Mouse (Mus musculus) liver, embryonic 11.5 days (tissue): ENCODE data around the gene Ralgps1. TPM values are rescaled to one million over a fixed set of nuclear protein-coding genes. Genes with fewer than 3 reads are reported as not detected.

Experiments used
- ATAC-seq: fragments of 200-750 bp; cut with Nextera tagmentation; replicated peaks from 2 replicates; pipeline ENCODE4 v1.8.0; 2017; ENCODE audit warnings: moderate number of reproducible peaks, mild to moderate bottlenecking, moderate TSS enrichment, moderate library complexity; ENCODE audit not compliant: low FRiP score
- DNase-seq: peaks from one replicate; pipeline ENCODE4 v3.0.0-alpha.2; 2017; ENCODE audit warnings: low spot score
- H3K27ac ChIP-seq: fragments of 300-500 bp; sonication (generic); 2 replicates; pipeline ENCODE4 v1.5.1; 2014; ENCODE audit warnings: mild to moderate bottlenecking, low read depth, low read length, control low read depth
- H3K27me3 ChIP-seq: fragments of 300-500 bp; sonication (generic); replicated peaks from 2 replicates; pipeline ENCODE4 v1.6.1; 2014; ENCODE audit warnings: low read length, mixed read lengths; ENCODE audit not compliant: control insufficient read depth, insufficient read depth
- H3K36me3 ChIP-seq: fragments of 300-500 bp; sonication (generic); 2 replicates; pipeline ENCODE4 v1.6.1; 2014; ENCODE audit warnings: mild to moderate bottlenecking, low read length, moderate library complexity, mixed read lengths; ENCODE audit not compliant: control insufficient read depth, insufficient read depth
- H3K4me1 ChIP-seq: fragments of 300-500 bp; sonication (generic); replicated peaks from 2 replicates; pipeline ENCODE4 v1.6.1; 2014; ENCODE audit warnings: low read length, mixed read lengths; ENCODE audit not compliant: control insufficient read depth, insufficient read depth
- H3K4me2 ChIP-seq: fragments of 300-500 bp; sonication (generic); 2 replicates; pipeline ENCODE4 v1.6.1; 2014; ENCODE audit warnings: mild to moderate bottlenecking, control low read depth, moderate library complexity
- H3K4me3 ChIP-seq: fragments of 300-500 bp; sonication (generic); 2 replicates; pipeline ENCODE4 v1.5.1; 2014; ENCODE audit warnings: low read depth, low read length, control low read depth
- H3K9ac ChIP-seq: fragments of 300-500 bp; sonication (generic); 2 replicates; pipeline ENCODE4 v1.6.1; 2014; ENCODE audit warnings: low read depth, low read length, control low read depth
- H3K9me3 ChIP-seq: fragments of 300-500 bp; sonication (generic); 2 replicates; pipeline ENCODE4 v1.6.1; 2016; ENCODE audit warnings: low read length, inconsistent platforms, mixed read lengths; ENCODE audit not compliant: control insufficient read depth
- WGBS: fragments of 180-500 bp; shearing (Covaris S2); extraction: QIAGEN DNeasy Blood & Tissue Kit; methylation state at CpG from one replicate; pipeline ENCODE4 v1.1.7; 2014; 5-methylcytosine and 5-hydroxymethylcytosine counted together
- polyA plus RNA-seq: library from polyadenylated mRNA; unstranded; fragments of >200 nt; fragmentation: Nextera tagmentation; extraction: Ambion mirVana; gene quantifications from 2 replicates; pipeline ENCODE4 v1.2.1, GENCODE M21; 2014

Ralgps1 gene
- polyA plus RNA-seq, 1 experiment from 2014 or later: 3.0 TPM

- H3K4me3 ChIP-seq: no peak overlapping the region
- 50% methylated on average over 7 of the region's 7 CpGs for WGBS
- no peaks in the 10 kb centered on the region for H3K36me3 ChIP-seq
- H3K4me2 ChIP-seq: no peak overlapping the region
- H3K4me1 ChIP-seq: peaks cover 8% of the 10 kb centered on the region; the same call in 1 of the 2 replicates
- no peaks in the 10 kb centered on the region for H3K9me3 ChIP-seq
- DNase-seq (no peak), ATAC-seq (no peak)
- peak overlapping the region; percentile 26 for H3K27ac ChIP-seq
- H3K9ac ChIP-seq: no peak overlapping the region
- no peaks in the 10 kb centered on the region for H3K27me3 ChIP-seq
These were observed 205.4 kb downstream of the Ralgps1 start for GRCm38 (mm10) chr2:33165710-33166374.

GRCm38 (mm10) chr2:33165229-33165628 lies 206.1 kb downstream of the Ralgps1 start:
- no peak for DNase-seq
- no peak overlapping the region for H3K9ac ChIP-seq
- H3K9me3 ChIP-seq: no peaks in the 10 kb centered on the region
- ATAC-seq: no peak
- H3K36me3 ChIP-seq: no peaks in the 10 kb centered on the region
- H3K4me1 ChIP-seq: peaks cover 8% of the 10 kb centered on the region; the same call in 1 of the 2 replicates
- H3K4me3 ChIP-seq: no peak overlapping the region
- H3K27ac ChIP-seq: peak overlapping the region; percentile 26
- H3K4me2 ChIP-seq: no peak overlapping the region
- no peaks in the 10 kb centered on the region for H3K27me3 ChIP-seq
- 64% methylated on average over 4 of the region's 4 CpGs for WGBS

- H3K4me2 ChIP-seq: no peak overlapping the region
- no peak overlapping the region for H3K27ac ChIP-seq
- H3K4me3 ChIP-seq: no peak overlapping the region
- 70% methylated on average over 3 of the region's 3 CpGs for WGBS
- H3K4me1 ChIP-seq: peaks cover 12% of the 10 kb centered on the region
- no peaks in the 10 kb centered on the region for H3K27me3 ChIP-seq
- DNase-seq (no peak), ATAC-seq (no peak)
- no peak overlapping the region for H3K9ac ChIP-seq
- no peaks in the 10 kb centered on the region for H3K9me3 ChIP-seq
- no peaks in the 10 kb centered on the region for H3K36me3 ChIP-seq
These were observed 206.6 kb downstream of the Ralgps1 start for GRCm38 (mm10) chr2:33164646-33165045.

- H3K36me3 ChIP-seq: 0 out of 2 replicates have a peak, but pooled peaks cover 3% of the 10 kb centered on the region
- H3K4me2 ChIP-seq: no peak overlapping the region
- no peak overlapping the region for H3K27ac ChIP-seq
- no peaks in the 10 kb centered on the region for H3K9me3 ChIP-seq
- no peak overlapping the region for H3K9ac ChIP-seq
- H3K4me3 ChIP-seq: no peak overlapping the region
- no peaks in the 10 kb centered on the region for H3K27me3 ChIP-seq
- ATAC-seq (no peak), DNase-seq (no peak)
- peaks cover 13% of the 10 kb centered on the region for H3K4me1 ChIP-seq
- WGBS: 65% methylated on average over 2 of the region's 2 CpGs
These were observed 209.2 kb downstream of the Ralgps1 start for GRCm38 (mm10) chr2:33162126-33162525.

DNA sequence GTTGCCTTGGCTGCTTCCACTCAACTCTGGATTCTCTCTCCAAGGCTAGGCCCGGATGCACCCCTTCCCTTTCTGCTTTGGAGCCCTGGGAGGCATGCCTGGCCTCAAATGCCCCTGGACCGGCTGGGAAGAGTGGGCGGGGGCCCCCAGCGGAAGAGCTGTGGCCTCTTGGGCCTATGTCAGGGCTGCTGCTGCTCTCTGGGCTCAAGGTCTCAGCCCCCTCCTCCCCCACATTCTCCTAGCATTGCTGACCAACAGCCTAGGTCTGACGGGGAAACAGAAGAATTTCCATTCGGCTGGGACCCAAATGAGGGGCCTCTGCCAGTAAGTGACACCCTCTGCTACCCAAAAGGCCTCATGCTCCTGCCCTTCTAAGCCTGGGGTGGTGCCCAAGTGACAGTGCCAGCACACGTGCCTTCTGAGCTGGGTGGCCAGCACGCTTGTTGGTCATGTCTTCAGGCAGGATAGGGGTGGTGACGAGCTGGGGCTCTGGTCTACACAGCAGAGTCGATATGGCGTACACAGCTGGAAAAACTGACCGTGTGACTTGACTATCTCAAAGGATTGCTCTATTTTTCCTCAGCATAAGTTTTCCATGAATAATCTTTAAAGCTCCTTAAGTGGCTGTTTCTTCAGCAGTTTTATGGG lies 210.8 kb downstream of the Ralgps1 start:
- H3K4me1 ChIP-seq: peaks cover 8% of the 10 kb centered on the region
- 0 out of 2 replicates have a peak, but pooled peaks cover 3% of the 10 kb centered on the region for H3K36me3 ChIP-seq
- H3K27ac ChIP-seq: no peak overlapping the region
- H3K27me3 ChIP-seq: no peaks in the 10 kb centered on the region
- H3K9me3 ChIP-seq: no peaks in the 10 kb centered on the region
- 79% methylated on average over 12 of the region's 12 CpGs for WGBS
- ATAC-seq (no peak), DNase-seq (no peak)
- H3K4me2 ChIP-seq: no peak overlapping the region
- no peak overlapping the region for H3K9ac ChIP-seq
- H3K4me3 ChIP-seq: no peak overlapping the region

DNA sequence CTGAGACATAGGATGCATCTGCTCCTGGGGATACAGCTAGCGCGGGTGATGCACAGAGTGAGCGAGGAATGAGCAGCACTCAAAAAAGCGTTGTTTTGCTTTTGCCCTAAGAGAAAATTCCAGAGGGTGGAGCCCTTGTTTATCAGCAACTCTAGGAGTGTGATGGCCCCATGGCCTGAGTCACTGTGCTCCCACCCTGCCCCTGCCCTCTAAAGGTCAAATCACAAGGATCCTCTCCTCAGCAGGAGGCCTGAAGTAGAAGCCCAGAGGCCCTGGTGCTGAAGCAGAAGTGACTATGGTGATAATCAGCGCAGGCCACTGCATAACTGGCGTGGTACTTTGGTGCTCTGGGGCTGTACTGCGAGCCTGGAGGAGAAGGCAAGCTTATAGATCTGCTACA lies 211.7 kb downstream of the Ralgps1 start:
- H3K9ac ChIP-seq: no peak overlapping the region
- 75% methylated on average over 7 of the region's 7 CpGs for WGBS

DNA sequence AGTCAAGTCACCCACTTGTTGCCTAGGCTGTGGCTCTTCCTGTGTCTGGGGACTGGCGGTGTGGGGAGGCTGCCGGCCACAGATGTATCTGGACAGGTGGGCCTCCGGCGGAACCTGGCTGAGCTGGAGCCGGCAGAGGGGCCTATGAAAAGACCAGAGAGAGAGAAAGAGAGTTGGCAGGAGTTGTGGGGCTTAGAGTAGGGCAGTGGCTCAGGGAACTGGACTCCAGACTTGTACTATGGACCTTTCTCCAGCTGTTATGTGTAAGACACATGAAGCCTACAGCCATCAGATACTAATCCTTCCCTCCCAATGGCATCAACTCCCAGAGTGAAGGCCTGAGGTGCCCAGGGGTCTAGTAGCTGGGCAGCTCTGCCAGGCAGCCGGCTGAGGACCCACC lies 212.4 kb downstream of the Ralgps1 start:
- Histone ChIP-seq H3K4me1 (peaks cover 4% of the 10 kb centered on the region; the same call in 1 of the 2 replicates), H3K36me3 (0 out of 2 replicates have a peak, but pooled peaks cover 3% of the 10 kb centered on the region), H3K4me2 (no peak overlapping the region), H3K27me3 (no peaks in the 10 kb centered on the region), H3K9ac (no peak overlapping the region), H3K27ac (no peak overlapping the region), H3K4me3 (no peak overlapping the region), H3K9me3 (no peaks in the 10 kb centered on the region)
- DNase-seq: no peak
- 85% methylated on average over 6 of the region's 6 CpGs for WGBS
- no peak for ATAC-seq

More for the DNA sequence above, 211.7 kb downstream of the Ralgps1 start:
- Histone ChIP-seq H3K27ac (no peak overlapping the region), H3K4me2 (no peak overlapping the region), H3K36me3 (0 out of 2 replicates have a peak, but pooled peaks cover 3% of the 10 kb centered on the region), H3K27me3 (no peaks in the 10 kb centered on the region), H3K4me3 (no peak overlapping the region), H3K9me3 (no peaks in the 10 kb centered on the region), H3K4me1 (peaks cover 4% of the 10 kb centered on the region; the same call in 1 of the 2 replicates)
- DNase-seq (no peak), ATAC-seq (no peak)

- H3K27ac ChIP-seq: no peak overlapping the region
- no peak overlapping the region for H3K4me2 ChIP-seq
- 65% methylated on average over 5 of the region's 5 CpGs for WGBS
- peaks cover 4% of the 10 kb centered on the region; the same call in 1 of the 2 replicates for H3K4me1 ChIP-seq
- H3K9ac ChIP-seq: no peak overlapping the region
- H3K27me3 ChIP-seq: no peaks in the 10 kb centered on the region
- no peak overlapping the region for H3K4me3 ChIP-seq
- 0 out of 2 replicates have a peak, but pooled peaks cover 3% of the 10 kb centered on the region for H3K36me3 ChIP-seq
- DNase-seq: no peak
- ATAC-seq: no peak
- H3K9me3 ChIP-seq: no peaks in the 10 kb centered on the region
These were observed 215.0 kb downstream of the Ralgps1 start for GRCm38 (mm10) chr2:33156283-33156781.
